Mouse (Mus musculus) ES-Bruce4 (cell line): Measurements from ENCODE around the gene Cep41.

Experiments
- CTCF ChIP-seq: IDR thresholded peaks from one replicate; pipeline ENCODE4 v1.8.1; 2011; ENCODE audit warnings: low read depth, low read length
- EP300 ChIP-seq: IDR thresholded peaks from 2 replicates; pipeline ENCODE4 v1.6.1; 2011; ENCODE audit warnings: low read depth, low read length; ENCODE audit not compliant: insufficient read depth
- POLR2A ChIP-seq: IDR thresholded peaks from one replicate; pipeline ENCODE4 v1.8.1; 2011; ENCODE audit warnings: low read length; ENCODE audit not compliant: insufficient read depth

DNA sequence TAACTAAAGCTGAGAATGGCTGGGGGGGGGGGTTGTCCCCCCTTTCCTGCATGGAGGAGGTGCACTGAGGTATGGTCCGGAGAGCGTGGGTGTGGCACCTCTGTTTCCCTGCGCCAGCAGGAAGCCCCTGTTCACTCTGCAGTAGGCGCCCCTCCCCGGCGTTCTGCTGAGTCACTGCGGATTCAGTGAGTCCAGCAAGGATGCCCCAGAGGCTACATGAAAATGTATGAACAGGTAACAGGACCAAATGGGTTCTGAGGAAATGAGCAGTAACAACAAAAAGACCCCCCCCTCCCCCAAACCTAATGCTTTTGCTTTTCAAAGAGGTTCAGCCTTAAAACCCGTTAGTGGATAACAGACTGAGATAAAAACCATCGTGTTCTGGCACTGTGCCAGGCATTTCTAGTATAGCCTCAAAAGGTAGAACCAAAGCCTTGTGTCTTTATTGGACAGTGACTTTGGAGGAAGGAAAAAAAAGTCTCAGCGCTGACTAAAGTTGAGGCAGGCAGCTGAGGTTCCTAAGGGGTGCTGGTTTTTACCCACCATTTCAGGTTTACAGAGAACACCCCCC, 45.7 kb upstream of the Cep41 start:
- TF ChIP-seq POLR2A (no peak), CTCF (no peak), EP300 (peak; percentile 61)
